Mouse (Mus musculus) WW6 (cell line): ENCODE results near the gene Ttf2.

Experiments used
- DNase-seq: peaks from one replicate; pipeline ENCODE4 v3.0.0-alpha.2; 2013; ENCODE audit warnings: low read depth, low spot score

The Ttf2 gene

GRCm38 (mm10) chr3:100916844-100917243 is 52.6 kb downstream of the Ttf2 start:
- DNase-seq: no peak

GRCm38 (mm10) chr3:100911498-100912213 is 57.8 kb downstream of the Ttf2 start:
- no peak for DNase-seq

- DNase-seq: no peak
Observed at GRCm38 (mm10) chr3:100911026-100911425, 58.4 kb downstream of the Ttf2 start.

- no peak for DNase-seq
Observed at GRCm38 (mm10) chr3:100910621-100911020, 58.8 kb downstream of the Ttf2 start.

GRCm38 (mm10) chr3:100908594-100908993 is 60.9 kb downstream of the Ttf2 start:
- no peak for DNase-seq

GRCm38 (mm10) chr3:100906916-100907315 is 62.5 kb downstream of the Ttf2 start:
- no peak for DNase-seq

GRCm38 (mm10) chr3:100906128-100906527 is 63.3 kb downstream of the Ttf2 start:
- no peak for DNase-seq

- no peak for DNase-seq
Observed at GRCm38 (mm10) chr3:100895500-100895899, 74.0 kb downstream of the Ttf2 start.

GRCm38 (mm10) chr3:100892383-100893335 is 76.8 kb downstream of the Ttf2 start:
- no peak for DNase-seq

- DNase-seq: no peak
Observed at GRCm38 (mm10) chr3:100890406-100890805, 79.1 kb downstream of the Ttf2 start.

- no peak for DNase-seq
Observed at GRCm38 (mm10) chr3:100889234-100889633, 80.2 kb downstream of the Ttf2 start.
